Mouse (Mus musculus) cerebellum, postnatal 14 days (tissue): ENCODE measurements around the gene Myh7.
"Not testable (repeated sequence)": the region's sequence is repeated elsewhere in the genome, so short reads cannot be mapped to it uniquely, and the experiment has no call there.

Experiments used
- DNase-seq, 2 experiments: peaks; one replicate each; pipeline ENCODE4 v3.0.0; 2021; ENCODE audit warnings: mixed read lengths in 2 of 2

Myh7 gene

GRCm38 (mm10) chr14:54967874-54968273 is 26.6 kb downstream of the Myh7 start:
- DNase-seq: no peak

- DNase-seq: no peak
These were observed 28.0 kb downstream of the Myh7 start, which contains the start of gene Myh6 for GRCm38 (mm10) chr14:54966320-54966977. Gene Myh6 (minus strand): TSS chr14:54966927.

- DNase-seq: no peak
These were observed 28.8 kb downstream of the Myh7 start for GRCm38 (mm10) chr14:54965631-54966030.

GRCm38 (mm10) chr14:54965044-54965443 is 29.4 kb downstream of the Myh7 start:
- DNase-seq: no peak

GRCm38 (mm10) chr14:54963727-54964126 is 30.7 kb downstream of the Myh7 start:
- no peak for DNase-seq

- DNase-seq: no peak
These were observed 31.7 kb downstream of the Myh7 start for GRCm38 (mm10) chr14:54962714-54963113.

GRCm38 (mm10) chr14:54961487-54961886 is 32.9 kb downstream of the Myh7 start:
- no peak for DNase-seq

- no peak for DNase-seq
These were observed 33.7 kb downstream of the Myh7 start for GRCm38 (mm10) chr14:54960769-54961168.

GRCm38 (mm10) chr14:54959853-54960613 is 34.4 kb downstream of the Myh7 start:
- DNase-seq: not testable (repeated sequence)

GRCm38 (mm10) chr14:54959197-54959596 is 35.2 kb downstream of the Myh7 start:
- DNase-seq: no peak

GRCm38 (mm10) chr14:54958503-54958902 is 35.9 kb downstream of the Myh7 start:
- no peak for DNase-seq

- no peak for DNase-seq
These were observed 37.9 kb downstream of the Myh7 start for GRCm38 (mm10) chr14:54956533-54956932.

- DNase-seq: no peak
These were observed 38.9 kb downstream of the Myh7 start for GRCm38 (mm10) chr14:54955481-54955880.

GRCm38 (mm10) chr14:54954474-54954873 is 40.0 kb downstream of the Myh7 start:
- DNase-seq: no peak

GRCm38 (mm10) chr14:54953664-54954206 is 40.7 kb downstream of the Myh7 start:
- DNase-seq: no peak

GRCm38 (mm10) chr14:54951587-54951986 is 42.8 kb downstream of the Myh7 start:
- no peak for DNase-seq

- no peak for DNase-seq
These were observed 43.9 kb downstream of the Myh7 start for GRCm38 (mm10) chr14:54950493-54950892.

- no peak for DNase-seq
These were observed 45.6 kb downstream of the Myh7 start for GRCm38 (mm10) chr14:54948781-54949180.

- not testable (repeated sequence) for DNase-seq
These were observed 47.4 kb downstream of the Myh7 start for GRCm38 (mm10) chr14:54947008-54947407.

- DNase-seq: no peak
These were observed 48.3 kb downstream of the Myh7 start for GRCm38 (mm10) chr14:54945975-54946704.

GRCm38 (mm10) chr14:54944939-54945338 is 49.5 kb downstream of the Myh7 start:
- no peak for DNase-seq

- DNase-seq: no peak
These were observed 50.5 kb downstream of the Myh7 start for GRCm38 (mm10) chr14:54943971-54944370.

GRCm38 (mm10) chr14:54942479-54942878 is 51.9 kb downstream of the Myh7 start:
- no peak for DNase-seq
